Mouse (Mus musculus): ENCODE results near the gene Spire2. TPM values are rescaled to one million over a fixed set of nuclear protein-coding genes. Genes with fewer than 3 reads are reported as not detected.
"Not testable (repeated sequence)": the region's sequence is repeated elsewhere in the genome, so short reads cannot be mapped to it uniquely, and the experiment has no call there.

The Spire2 gene
- total RNA-seq, 2 experiments from 2014 or later: 16.0 to 16.5 TPM

DNA sequence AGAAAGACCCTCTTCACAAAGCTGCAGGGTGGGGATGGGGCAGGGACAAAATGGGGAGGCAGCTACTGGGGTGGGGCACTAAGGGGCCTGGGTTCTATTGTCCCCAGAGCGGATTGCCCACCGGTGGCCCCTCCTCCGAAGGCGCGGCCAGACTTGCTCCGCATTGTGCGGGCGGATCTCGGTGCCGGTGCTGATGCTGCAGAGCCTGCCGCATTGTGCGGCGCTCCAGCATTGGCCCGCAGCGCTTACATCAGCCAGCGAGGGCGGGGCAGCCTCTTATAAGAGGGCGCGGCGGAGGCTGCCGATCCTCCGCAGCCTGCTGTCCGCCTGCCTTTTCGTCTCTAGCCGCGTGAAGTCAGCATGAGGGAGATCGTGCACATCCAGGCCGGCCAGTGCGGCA is 78.7 kb downstream of the Spire2 start, which contains the start of gene Tubb3:
Gene Tubb3, plus strand, starts transcription at position 179 of the 400 bp plus-strand sequence.
- intact Hi-C loops (cut with DNase I): no loop called here

DNA sequence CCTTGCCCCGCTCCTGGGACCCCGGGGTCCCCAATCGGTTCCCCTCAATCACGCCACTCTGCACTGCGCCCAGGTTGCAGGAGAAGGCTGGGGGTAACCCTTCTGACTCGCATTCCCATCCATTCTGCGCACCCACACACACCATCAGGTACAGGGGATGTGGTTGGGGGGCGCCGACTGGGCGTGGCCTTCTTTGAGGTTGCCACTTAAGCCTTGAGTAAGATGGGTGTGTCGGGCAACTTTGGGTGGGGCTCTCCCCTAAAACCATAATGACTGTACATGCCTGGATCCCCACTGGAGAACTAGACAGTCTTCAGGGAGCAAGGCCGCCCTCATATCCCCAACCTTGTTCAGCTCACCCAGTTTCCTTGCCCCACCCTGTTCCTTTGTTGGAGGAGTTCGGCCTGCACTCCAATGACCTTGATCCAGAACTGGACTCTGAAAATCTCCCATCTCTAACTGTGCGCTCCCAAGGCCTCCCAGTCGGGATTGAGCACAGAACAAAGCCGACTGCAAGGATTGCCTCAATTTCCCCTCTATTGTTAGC is 79.3 kb downstream of the Spire2 start:
- intact Hi-C loops (cut with DNase I): no loop called here
- peak in 1 of 2 experiments; percentile 55 for DNase-seq (ENCODE audit: low spot score in 2 of 2)

More for the DNA sequence above, 78.7 kb downstream of the Spire2 start, which contains the start of gene Tubb3:
- peak; percentile 90 to 96 for DNase-seq (ENCODE audit: low spot score in 2 of 2)

DNA sequence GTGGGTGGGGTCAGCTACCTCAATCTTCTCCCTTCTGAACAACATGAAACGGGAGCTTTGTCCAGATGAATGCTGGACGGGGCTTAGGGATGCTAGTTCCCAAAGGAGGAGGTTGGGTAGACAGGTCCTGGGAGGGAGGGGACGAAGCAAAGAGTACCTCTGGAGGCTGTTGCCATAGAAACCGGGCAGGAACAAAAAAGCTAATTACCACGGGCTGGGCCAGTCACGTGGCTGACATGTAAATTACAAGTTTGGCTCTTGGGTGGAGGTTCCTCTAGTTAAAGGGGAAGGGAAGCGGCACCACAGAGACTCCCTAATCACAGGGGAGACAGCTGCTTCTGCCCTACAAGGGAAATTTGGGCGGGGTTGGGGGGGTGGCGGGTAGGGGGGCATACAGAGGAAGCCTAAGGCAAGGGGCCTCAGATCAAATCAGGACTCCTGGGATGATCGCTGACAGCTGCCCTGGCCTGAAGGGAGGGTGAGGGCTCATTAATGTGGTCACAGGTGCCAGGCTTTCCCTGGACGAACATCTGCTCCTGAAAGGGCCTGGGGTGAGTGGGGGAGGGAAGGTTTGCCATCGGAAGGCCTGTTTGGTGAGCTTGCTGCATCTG is 80.2 kb downstream of the Spire2 start:
- intact Hi-C loops (cut with DNase I): no loop called here
- peak; percentile 85 to 95 for DNase-seq (ENCODE audit: low spot score in 2 of 2)

DNA sequence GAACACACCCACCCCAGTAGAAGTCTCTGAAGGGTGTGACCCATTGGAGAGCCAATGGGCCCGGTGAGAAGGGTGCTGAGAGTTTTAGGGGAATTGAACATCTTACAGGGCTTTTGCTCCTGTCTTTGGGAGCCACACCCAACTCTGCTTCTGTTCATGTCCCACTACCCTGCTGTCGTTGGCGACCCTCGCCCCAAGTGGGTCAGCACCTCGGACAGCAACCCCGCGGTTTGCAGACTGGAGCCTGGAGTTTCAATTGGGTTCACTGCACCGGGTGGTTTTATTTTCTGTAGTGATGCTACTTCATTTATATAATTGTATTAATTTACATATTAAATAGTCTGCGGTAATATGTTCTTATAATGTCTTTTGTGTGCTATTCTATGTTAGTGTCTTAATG is 81.7 kb downstream of the Spire2 start:
- no peak for DNase-seq (ENCODE audit: low spot score in 2 of 2)
- intact Hi-C loops (cut with DNase I): no loop called here

DNA sequence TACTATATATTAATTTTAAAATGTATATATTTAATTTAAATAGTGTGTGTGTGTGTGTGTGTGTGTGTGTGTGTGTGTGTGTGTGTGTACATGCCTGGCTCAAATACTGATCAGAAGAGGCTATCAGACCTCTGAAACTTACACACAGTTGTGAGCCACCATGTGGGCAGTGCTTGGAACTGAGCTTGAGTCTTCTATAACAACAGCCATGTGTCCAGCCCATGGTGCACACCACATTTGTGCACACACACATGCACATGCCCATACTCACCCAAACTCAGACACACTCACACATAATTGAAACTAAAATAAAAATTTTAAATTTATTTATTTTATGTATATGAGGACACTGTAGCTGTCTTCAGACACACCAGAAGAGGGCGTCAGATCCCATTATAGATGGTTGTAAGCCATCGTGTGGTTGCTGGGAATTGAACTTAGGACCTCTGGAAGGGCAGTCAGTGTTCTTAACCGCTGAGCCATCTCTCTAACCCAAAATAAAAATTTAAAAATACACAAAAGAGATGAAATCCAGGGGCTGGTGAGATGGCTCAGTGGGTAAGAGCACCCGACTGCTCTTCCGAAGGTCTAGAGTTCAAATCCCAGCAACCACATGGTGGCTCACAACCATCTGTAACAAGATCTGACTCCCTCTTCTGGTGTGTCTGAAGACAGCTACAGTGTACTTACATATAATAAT is 82.6 kb downstream of the Spire2 start:
- DNase-seq (ENCODE audit: low spot score in 2 of 2); intact Hi-C loops (cut with DNase I): not testable (repeated sequence)

DNA sequence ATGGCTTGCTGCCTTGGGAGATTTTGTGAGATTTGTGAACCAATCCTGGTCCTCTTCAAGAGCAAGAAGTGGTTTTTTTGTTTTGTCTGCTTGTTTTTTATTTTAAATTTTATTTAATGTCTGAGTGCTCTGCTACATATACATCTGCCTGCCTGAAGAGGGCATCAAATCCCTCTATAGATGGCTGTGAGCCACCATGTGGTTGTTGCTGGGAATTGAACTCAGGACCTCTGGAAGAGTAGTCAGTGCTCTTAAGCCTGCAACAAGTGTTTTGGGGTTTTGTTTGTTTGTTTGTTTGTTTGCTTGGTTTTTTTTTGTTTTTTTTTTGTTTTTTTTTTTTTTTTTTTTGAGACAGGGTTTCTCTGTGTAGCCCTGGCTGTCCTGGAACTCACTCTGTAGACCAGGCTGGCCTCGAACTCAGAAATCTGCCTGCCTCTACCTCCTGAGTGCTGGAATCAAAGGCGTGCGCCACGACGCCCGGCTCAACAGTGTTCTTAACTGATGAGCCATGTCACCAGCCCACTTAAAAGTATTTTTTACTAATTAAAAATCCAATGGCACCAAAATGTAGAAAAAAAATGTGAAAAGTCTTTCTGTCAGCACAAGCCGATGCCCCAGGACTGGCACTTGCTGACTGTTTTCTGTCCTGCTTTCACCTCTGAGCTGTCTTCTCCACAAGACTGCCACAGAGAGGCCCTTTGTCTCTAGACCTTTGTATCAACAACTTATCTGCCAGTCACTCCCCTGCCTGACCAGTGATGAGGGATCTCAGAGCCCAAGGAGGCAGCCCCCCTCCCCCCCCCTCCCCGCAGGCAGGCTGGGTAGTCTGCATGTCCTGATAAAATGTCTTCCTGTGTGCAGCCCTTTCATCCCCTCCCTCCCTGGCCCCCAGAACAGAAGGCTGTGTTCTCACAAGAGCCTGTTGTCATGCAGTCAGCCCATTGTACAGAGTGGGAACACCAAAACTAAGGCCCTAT is 83.7 kb downstream of the Spire2 start:
- intact Hi-C loops (cut with DNase I): no loop called here
- DNase-seq (ENCODE audit: low spot score in 2 of 2): peak in 1 of 2 experiments; percentile 62

DNA sequence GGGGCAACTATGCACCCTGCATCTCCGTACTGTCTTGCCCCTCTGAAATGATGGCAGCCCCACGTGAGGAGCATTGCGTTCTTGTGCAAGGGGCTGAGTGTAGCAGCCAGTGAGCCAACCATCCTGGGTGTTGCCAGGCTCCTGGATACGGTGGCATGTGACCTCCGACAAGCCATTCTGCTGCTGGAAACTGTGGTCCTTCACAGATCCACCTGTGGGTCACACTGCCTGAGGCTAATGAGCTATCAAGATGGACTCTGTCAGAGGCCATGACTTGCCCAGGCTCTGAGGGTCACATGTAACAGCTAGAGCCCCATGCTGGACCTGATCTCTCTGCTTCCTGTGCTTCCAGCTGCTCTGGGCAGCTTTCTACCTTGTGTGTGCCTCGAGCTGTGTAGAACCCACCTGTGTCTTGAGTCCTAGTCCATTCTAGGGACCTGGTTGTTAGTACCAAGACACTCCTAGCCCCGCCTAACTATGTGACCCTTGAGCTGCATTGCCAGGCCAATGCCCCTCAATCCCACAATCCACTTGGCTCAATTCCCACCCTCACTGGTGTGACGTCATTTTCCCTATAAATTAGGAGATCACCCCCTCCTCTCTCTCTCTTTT is 84.5 kb downstream of the Spire2 start:
- intact Hi-C loops (cut with DNase I): no loop called here
- DNase-seq (ENCODE audit: low spot score in 2 of 2): no peak

Other genes with a start within 250 kb of the Spire2 start
- gene Rpl13, start 230.4 kb upstream of the Spire2 start, total RNA-seq (2021): 100 to 1,000 TPM; 350 to 359 TPM
- 10 to 100 TPM; 47.5 to 62.6 TPM for gene Cpne7, start 215.3 kb upstream of the Spire2 start, total RNA-seq (2021)
- not detected for gene Sult5a1, start 174.4 kb upstream of the Spire2 start, total RNA-seq (2021)
- gene Dpep1, start 146.5 kb upstream of the Spire2 start, total RNA-seq (2021): not detected
- 10 to 100 TPM; 89.9 to 92.8 TPM for gene Chmp1a, start 120.0 kb upstream of the Spire2 start, total RNA-seq (2021)
- gene Spata33, start 119.9 kb upstream of the Spire2 start, total RNA-seq (2021): 1 to 10 TPM; 7.3 to 8.5 TPM
- gene Cdk10, start 107.9 kb upstream of the Spire2 start, total RNA-seq (2021): 10 to 100 TPM; 83.4 to 88.0 TPM
- 100 to 1,000 TPM; 106 to 107 TPM for gene Spata2l, start 96.5 kb upstream of the Spire2 start, total RNA-seq (2021)
- 10 to 100 TPM; 20.6 to 23.0 TPM for gene Zfp276, start 78.5 kb upstream of the Spire2 start, total RNA-seq (2021)
- gene Vps9d1, start 78.4 kb upstream of the Spire2 start, total RNA-seq (2021): 10 to 100 TPM; 55.2 to 61.5 TPM
- 1 to 10 TPM; 3.2 to 3.4 TPM for gene Fanca, start 14.1 kb upstream of the Spire2 start, total RNA-seq (2021)
- gene Tcf25, start 41.0 kb downstream of the Spire2 start, total RNA-seq (2021): 100 to 1,000 TPM; 568 to 614 TPM
- under 1 TPM in 1 of 2 experiments, not detected in 1; 0.09 TPM for gene Mc1r, start 74.4 kb downstream of the Spire2 start, total RNA-seq (2021)
- 100 to 1,000 TPM; 447 to 452 TPM for gene Tubb3, start 78.7 kb downstream of the Spire2 start, total RNA-seq (2021)
- gene Def8, start 90.8 kb downstream of the Spire2 start, total RNA-seq (2021): 10 to 100 TPM; 67.6 to 68.8 TPM
- gene Afg3l1, start 145.2 kb downstream of the Spire2 start, total RNA-seq (2021): 10 to 100 TPM; 33.4 to 34.0 TPM
- gene Dbndd1, start 182.8 kb downstream of the Spire2 start, total RNA-seq (2021): 10 to 100 TPM; 13.2 to 15.8 TPM
- gene Gas8, start 186.1 kb downstream of the Spire2 start, total RNA-seq (2021): 10 to 100 TPM; 26.8 to 27.1 TPM